In the genomic region with DNA sequence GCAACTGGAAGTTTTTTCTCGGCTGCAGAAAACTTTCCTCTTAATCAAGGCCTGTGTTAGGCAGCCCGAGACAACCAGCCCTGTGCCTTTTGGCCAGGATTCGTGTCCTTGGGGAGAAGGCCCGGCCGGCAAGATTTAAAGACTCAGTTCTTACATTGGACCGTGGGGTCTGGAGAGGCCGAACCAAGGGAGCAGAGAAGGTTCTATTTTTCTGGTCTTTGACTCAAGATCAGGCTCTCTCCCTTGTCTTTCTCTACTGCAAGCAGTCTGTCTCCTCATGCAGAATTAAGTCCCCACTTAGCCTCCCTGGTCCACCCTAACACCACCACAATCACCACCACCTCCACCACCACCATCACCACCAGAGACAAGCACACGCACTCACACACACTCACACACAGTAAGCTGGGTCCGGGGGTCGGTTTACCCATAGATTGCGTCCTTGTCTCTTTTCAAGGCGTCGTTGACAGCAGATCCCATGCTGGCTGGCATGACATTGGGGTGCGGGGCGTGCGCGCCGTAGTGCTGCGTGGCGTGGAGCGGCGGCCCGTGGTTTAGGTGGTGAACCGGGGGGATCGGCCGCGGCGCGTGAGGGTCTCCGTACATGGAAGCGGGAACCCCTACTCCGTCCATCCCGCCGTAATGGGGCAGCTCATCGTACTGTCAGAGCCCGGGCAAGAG, we compare ENCODE assay signal across 9 mouse cellular contexts. TPM values are rescaled to one million over a fixed set of nuclear protein-coding genes. Genes with fewer than 3 reads are reported as not detected.
DNase-seq lines count a peak whose midpoint lies in the region; ATAC-seq and TF ChIP-seq lines count a peak whose summit lies in the region.
"Had no signal": no experiment of that assay in that cellular context is flagged by ENCODE, and none has a peak within 500 bp of the region (broad histone marks: within the 10 kb centered on the region; RNA-seq: fewer than 3 reads in every experiment).

No protein-coding gene starts in this region.

- intact Hi-C loops in heart, postnatal 10 days (cut with DNase I): no loop called here

- peak overlapping the region; percentile 81 for H3K4me2 ChIP-seq in liver, embryonic 11.5 days

- peak overlapping the region; percentile 79 for H3K9ac ChIP-seq in liver, embryonic 11.5 days (ENCODE audit: low read depth, low read length)

- no peaks in the 10 kb centered on the region for H3K4me1 ChIP-seq in kidney, adult 2 months (ENCODE audit: control insufficient read depth, insufficient read depth, low read length)
- no peaks in the 10 kb centered on the region for H3K4me1 ChIP-seq in cortical plate, adult 2 months (ENCODE audit: control insufficient read depth, insufficient read depth, low read length)
- no peaks in the 10 kb centered on the region; the same call in 1 of the 2 replicates for H3K4me1 ChIP-seq in liver, embryonic 11.5 days (replicated peaks; ENCODE audit: control insufficient read depth, insufficient read depth, low read length)

- TF ChIP-seq POLR2A in kidney, adult 2 months (IDR thresholded peaks at IDR 0.05; ENCODE audit: low read depth, low read length): no peak
- no peak for TF ChIP-seq POLR2A in cortical plate, adult 2 months (IDR thresholded peaks at IDR 0.05; ENCODE audit: extremely low read depth, insufficient read depth, low read length)

- no peaks in the 10 kb centered on the region for H3K9me3 ChIP-seq in liver, embryonic 11.5 days (ENCODE audit: control insufficient read depth, low read length)

- no peak for DNase-seq in kidney, adult 2 months
- DNase-seq in kidney, postnatal 36 days: no peak
- DNase-seq in heart, postnatal 10 days: peak; percentile 70 to 72
- peak; percentile 41 for DNase-seq in liver, embryonic 11.5 days (ENCODE audit: low spot score)
- DNase-seq in retina, postnatal 1 day: peak; percentile 58
- no peak for DNase-seq in frontal cortex, postnatal 10 days (ENCODE audit: low spot score in 2 of 2)

- no peak for TF ChIP-seq CTCF in kidney, adult 2 months (conservative IDR thresholded peaks at IDR 0.05; ENCODE audit: insufficient read depth, insufficient read length, low read depth, low read length)
- no peak for TF ChIP-seq CTCF in cortical plate, adult 2 months (IDR thresholded peaks at IDR 0.05; ENCODE audit: extremely low read depth, insufficient read depth, low read length)

- H3K27ac ChIP-seq in kidney, adult 2 months (ENCODE audit: insufficient read depth, low read depth, low read length): peak overlapping the region; percentile 91
- H3K27ac ChIP-seq in cortical plate, adult 2 months (ENCODE audit: insufficient read depth, low read length): peak overlapping the region; percentile 95
- peak overlapping the region; percentile 62 for H3K27ac ChIP-seq in liver, embryonic 11.5 days (ENCODE audit: low read depth, low read length)

- H3K27me3 ChIP-seq in kidney, adult 2 months (replicated peaks; ENCODE audit: control insufficient read depth, insufficient read depth, low read length): peaks cover 6% of the 10 kb centered on the region; the same call in 1 of the 2 replicates
- peaks cover 77% of the 10 kb centered on the region for H3K27me3 ChIP-seq in liver, embryonic 11.5 days (replicated peaks; ENCODE audit: control insufficient read depth, insufficient read depth, low read length)
- H3K27me3 ChIP-seq: Patski had no signal

- ATAC-seq in liver, embryonic 11.5 days (replicated peaks; ENCODE audit: low FRiP score): no peak
- no peak for ATAC-seq in activated CD4-positive, CD25-positive, alpha-beta regulatory T cell, adult 4 months
- ATAC-seq: Patski had no signal

- H3K36me3 ChIP-seq in kidney, adult 2 months (ENCODE audit: control insufficient read depth, insufficient read depth, low read length): no peaks in the 10 kb centered on the region; the same call in 1 of the 2 replicates
- no peaks in the 10 kb centered on the region for H3K36me3 ChIP-seq in liver, embryonic 11.5 days (ENCODE audit: control insufficient read depth, insufficient read depth, low read length)

- 4% methylated on average over 36 of the region's 36 CpGs for WGBS in kidney, adult 2 months
- 3% methylated on average over 36 of the region's 36 CpGs for WGBS in liver, embryonic 11.5 days

- H3K4me3 ChIP-seq in kidney, adult 2 months (ENCODE audit: insufficient read depth, low read depth, low read length): peak overlapping the region; percentile 81
- peak overlapping the region; percentile 78 for H3K4me3 ChIP-seq in cortical plate, adult 2 months (ENCODE audit: insufficient read depth, low read length)
- peak overlapping the region; percentile 63 for H3K4me3 ChIP-seq in liver, embryonic 11.5 days (ENCODE audit: low read depth, low read length)

RNA-seq across cellular contexts. Expression of a gene that starts 2.7 kb away (rescaled TPM):
- 28.5 and 32.2 TPM in 2 replicates for polyA plus RNA-seq in kidney, adult 2 months (2012; rRNA removed)
- 62.9 and 86.1 TPM in 2 replicates for polyA plus RNA-seq in cortical plate, adult 2 months (2012; rRNA removed)
- 10 to 100 TPM; 22.4 to 27.5 TPM for total RNA-seq in heart, postnatal 10 days (2021)
- 18.0 and 20.0 TPM in 2 replicates for polyA plus RNA-seq in liver, embryonic 11.5 days (2014; fragmentation: Nextera tagmentation; extraction: Ambion mirVana)
- polyA plus RNA-seq in activated CD4-positive, CD25-positive, alpha-beta regulatory T cell, adult 4 months (2017; shearing (Covaris generic)): under 1 TPM in 1 of 2 experiments, not detected in 1; 0.26 TPM

Comparison
In these comparisons a context has a peak if more than half of its experiments do, and no peak if none do; other contexts are left out.
1. DNase-seq: peak in heart, postnatal 10 days (2 of 2), liver, embryonic 11.5 days (single experiment) and retina, postnatal 1 day (single experiment); none in kidney, adult 2 months (single experiment), kidney, postnatal 36 days (0 of 2) and frontal cortex, postnatal 10 days (0 of 2).
2. RNA of a gene that starts 2.7 kb away (polyA plus RNA-seq): 62.9 to 86.1 TPM in cortical plate, adult 2 months, 28.5 to 32.2 TPM in kidney, adult 2 months and 18.0 to 20.0 TPM in liver, embryonic 11.5 days; 0.26 TPM in activated CD4-positive, CD25-positive, alpha-beta regulatory T cell, adult 4 months; every median in the first group is over 10 times any median in the second.
3. Peak in every context shown above with its lines, with median percentiles within 50 percentile points of each other: H3K27ac ChIP-seq and H3K4me3 ChIP-seq.